Mouse (Mus musculus): ENCODE results near the gene Bricd5.
"Not testable (repeated sequence)": the region's sequence is repeated elsewhere in the genome, so short reads cannot be mapped to it uniquely, and the experiment has no call there.

DNA sequence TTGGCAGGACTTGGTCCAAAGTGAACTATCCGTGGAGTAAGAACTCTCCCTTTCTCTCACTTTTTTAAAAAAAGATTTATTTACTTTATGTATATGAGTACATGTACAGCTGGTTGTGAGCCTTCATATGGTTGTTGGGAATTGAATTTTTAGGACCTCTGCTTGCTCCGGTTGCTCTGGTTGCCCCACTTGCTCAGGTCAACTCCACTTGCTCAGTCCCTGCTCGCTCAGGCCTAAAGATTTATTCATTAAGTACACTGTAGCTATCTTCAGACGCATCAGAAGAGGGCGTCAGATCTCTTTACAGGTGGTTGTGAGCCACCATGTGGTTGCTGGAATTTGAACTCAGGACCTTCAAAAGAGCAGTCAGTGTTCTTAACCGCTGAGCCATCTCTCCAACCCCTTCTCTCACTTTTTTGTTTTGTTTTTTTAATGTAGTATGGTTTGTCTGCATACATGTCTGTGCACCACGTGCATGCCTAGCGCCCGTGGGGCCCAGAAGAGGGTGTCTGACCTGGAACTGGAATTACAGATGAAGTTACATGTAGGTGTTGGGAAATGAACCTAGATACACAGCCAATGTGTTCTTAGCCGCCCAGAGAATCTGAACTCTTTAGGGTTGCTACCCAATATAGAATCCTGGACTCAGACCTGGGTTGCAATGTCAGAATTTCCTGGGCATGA, 18.0 kb upstream of the Bricd5 start:
- TF ChIP-seq TAL1, GATA1 (IDR thresholded peaks at IDR 0.05; ENCODE audit: low read length): not testable (repeated sequence)

Data from erythroblast, embryonic 14.5 days (primary cell).